Mouse (Mus musculus) adrenal gland (tissue): ENCODE results near the gene Slc12a8.

Experiments used
- intact Hi-C: fragments of 180-260 bp; cut with DNase I; formaldehyde crosslinking; loops from one replicate; pipeline ENCODE4 v1.15.1; 2025

The Slc12a8 gene

GRCm38 (mm10) chr16:33609554-33609953, 92.4 kb downstream of the Slc12a8 start:
- intact Hi-C loops, result no loop called here

GRCm38 (mm10) chr16:33610466-33610865, 93.3 kb downstream of the Slc12a8 start:
- intact Hi-C loops, result no loop called here

DNA sequence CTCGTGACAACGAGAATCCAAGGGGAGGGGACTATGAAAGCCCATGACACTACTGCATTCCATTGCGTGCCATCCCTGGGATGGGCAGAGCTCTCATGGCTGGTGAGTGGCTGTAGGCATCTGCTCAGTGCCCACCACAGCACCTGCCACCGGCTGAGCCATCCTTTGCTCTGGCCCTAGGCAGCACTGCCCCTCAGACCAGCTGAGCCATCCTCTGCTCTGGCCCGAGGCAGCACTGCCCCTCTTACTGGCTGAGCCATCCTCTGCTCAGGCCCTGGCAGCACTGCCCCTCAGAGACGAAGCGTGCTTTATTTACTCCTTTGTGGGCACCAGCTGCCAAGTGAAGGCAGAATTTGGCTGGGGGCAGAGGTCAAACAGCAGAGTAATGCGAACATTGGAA, 94.2 kb downstream of the Slc12a8 start:
- intact Hi-C loops, result no loop called here

GRCm38 (mm10) chr16:33612056-33612770, 95.1 kb downstream of the Slc12a8 start:
- intact Hi-C loops, result no loop called here

GRCm38 (mm10) chr16:33615986-33616385, 98.9 kb downstream of the Slc12a8 start:
- intact Hi-C loops, result no loop called here

- intact Hi-C loops, result no loop called here
These were observed 104.7 kb downstream of the Slc12a8 start for GRCm38 (mm10) chr16:33621836-33622235.

DNA sequence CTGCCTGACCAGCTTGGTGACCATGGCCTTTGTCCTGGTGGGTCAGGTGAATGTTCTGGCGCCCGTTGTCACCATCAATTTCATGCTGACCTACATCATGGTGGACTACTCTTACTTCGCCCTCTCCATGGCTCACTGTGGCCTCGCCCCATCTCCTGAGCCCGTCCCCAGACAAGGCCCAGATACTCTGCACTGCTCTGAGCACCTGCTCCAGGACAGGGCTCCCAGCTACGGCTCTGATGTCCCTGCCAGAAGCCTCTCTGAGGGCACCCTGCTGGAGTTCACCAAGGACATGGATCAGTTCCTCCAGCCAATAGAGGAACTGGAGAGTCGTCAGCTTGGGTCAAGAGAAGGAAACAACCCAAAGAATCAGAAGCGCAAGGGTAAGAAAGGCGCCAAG, 107.5 kb downstream of the Slc12a8 start:
- intact Hi-C loops, result no loop called here

DNA sequence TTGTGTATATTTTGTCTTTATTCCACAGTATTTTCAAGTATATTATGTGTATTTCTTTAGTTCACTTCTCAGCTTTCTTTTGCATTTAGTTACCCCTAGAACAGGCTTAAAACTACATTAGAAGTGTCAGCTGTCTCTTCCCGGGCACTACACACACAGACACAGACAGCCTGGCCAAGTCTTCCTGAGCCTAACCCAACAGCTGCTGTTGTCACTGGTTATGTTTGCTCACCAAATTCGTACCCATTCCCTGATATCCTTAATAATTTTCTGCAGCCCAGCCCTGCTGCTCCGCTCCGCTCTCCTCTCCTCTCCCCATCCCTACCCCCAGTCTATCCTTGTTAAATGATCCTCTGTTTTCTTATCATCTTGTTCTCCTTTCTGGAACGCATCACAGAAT, 112.4 kb downstream of the Slc12a8 start:
- intact Hi-C loops, result no loop called here

GRCm38 (mm10) chr16:33635836-33636595, 118.9 kb downstream of the Slc12a8 start:
- intact Hi-C loops, result no loop called here

- intact Hi-C loops, result no loop called here
These were observed 124.7 kb downstream of the Slc12a8 start for GRCm38 (mm10) chr16:33641779-33642178.

- intact Hi-C loops, result no loop called here
These were observed 136.0 kb downstream of the Slc12a8 start for GRCm38 (mm10) chr16:33653116-33653515.

- intact Hi-C loops, result no loop called here
These were observed 138.3 kb downstream of the Slc12a8 start for GRCm38 (mm10) chr16:33655443-33655842.

GRCm38 (mm10) chr16:33657191-33657590, 140.1 kb downstream of the Slc12a8 start:
- intact Hi-C loops, result no loop called here

DNA sequence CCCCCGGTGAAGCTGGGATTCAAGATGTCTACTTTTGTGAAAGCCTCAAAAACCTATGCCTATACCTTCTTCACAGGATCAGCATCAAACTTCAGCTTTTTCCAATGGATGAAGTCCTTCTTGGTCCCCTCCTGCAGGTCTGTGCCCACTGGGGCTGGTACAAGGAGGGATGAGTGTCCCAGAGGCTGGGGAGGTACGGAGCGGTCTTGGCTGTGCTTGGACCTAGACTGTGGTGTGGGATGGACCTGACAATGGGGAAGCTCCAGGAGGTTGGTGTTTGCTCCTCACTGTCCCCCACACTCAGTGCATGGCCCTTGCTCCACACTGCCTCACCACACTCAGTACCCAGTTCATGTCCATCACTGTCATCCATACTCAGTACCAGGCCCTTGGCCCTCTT, 141.0 kb downstream of the Slc12a8 start:
- intact Hi-C loops, result no loop called here

DNA sequence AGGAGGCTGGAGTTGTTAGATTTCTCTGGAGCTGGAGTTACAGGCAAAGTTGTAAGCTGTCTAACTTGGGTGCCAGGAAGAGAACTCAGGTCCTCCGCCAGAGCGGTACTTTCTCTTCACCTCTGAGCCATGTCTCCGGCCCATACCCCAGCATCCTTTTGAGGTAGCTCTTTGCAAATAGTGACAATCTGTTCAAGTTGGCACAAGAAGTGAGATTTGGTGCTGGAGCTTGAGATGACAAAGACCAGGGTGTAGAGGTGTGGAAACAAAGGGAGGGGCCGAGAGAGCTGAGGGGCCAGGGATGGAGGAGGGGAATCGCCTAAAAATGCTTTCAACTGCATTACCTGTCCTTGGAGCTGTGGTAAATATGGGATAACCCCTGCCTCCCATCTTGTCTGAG, 142.4 kb downstream of the Slc12a8 start:
- intact Hi-C loops, result no loop called here

- intact Hi-C loops, result no loop called here
These were observed 143.0 kb downstream of the Slc12a8 start for GRCm38 (mm10) chr16:33660125-33660524.

- intact Hi-C loops, result no loop called here
These were observed 145.7 kb downstream of the Slc12a8 start for GRCm38 (mm10) chr16:33662841-33663240.

DNA sequence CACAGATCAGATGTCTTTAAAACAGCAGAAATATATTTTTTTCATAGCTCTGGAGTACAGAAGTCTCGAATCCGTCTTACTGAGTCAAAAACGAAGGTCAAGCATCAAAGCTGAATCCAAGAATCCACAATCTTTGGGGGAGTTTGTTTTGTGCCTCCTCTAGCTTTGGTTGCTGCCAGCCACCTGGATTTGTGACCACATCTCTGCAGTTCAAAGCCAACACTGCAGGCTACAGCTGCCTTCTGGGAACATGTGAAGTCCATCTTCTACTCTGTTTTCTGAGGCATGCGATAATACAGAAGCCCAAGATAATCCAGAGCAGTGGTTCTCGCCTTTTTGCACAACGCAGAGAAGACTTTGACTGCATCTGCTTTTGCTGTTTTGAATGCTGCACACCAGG, 149.1 kb downstream of the Slc12a8 start:
- intact Hi-C loops, result no loop called here

DNA sequence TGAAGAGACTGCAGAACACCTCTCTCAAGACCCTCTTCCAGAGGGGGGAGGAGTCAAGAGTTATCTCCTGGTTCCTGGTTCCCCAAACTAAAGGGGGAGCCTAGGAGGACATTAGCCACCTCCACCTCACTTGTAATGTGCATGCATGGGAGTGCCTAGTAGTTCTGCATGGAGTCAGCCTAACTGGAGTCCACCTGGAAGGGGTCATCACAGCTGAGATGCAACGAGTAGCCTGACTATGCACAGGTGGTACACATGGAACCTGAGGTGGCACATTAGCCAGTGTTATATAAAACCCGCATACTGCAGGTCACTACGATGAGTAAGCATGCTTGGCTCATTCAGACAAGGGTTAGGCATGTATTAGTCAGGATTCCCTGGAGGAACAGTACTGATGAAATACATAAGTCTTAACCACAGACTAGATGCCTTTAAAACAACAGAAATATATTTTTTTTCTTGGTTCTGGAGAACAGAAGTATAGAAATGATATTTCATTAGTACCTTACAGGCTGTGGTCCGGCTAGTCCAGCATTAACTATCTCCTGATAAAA, 149.9 kb downstream of the Slc12a8 start:
- intact Hi-C loops, result no loop called here

- intact Hi-C loops, result no loop called here
These were observed 151.3 kb downstream of the Slc12a8 start for GRCm38 (mm10) chr16:33668448-33668847.

DNA sequence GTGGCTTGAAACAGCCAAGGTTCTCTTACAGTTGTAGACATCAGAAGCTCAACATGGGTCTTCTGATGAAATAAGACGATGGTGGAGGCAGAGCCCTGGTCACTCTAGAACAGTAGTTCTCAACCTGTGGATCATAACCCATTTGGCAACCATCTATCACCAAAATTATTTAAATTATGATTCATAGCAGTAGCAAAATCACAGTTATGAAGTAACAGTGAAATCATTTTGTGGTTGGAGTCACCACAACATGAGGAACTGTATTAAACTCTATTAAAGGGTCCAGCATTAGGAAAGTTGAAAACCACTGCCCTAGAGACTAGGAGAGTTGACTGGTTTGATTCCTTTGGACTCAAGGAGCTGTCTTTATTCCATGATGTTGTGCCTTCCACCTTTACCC, 151.9 kb downstream of the Slc12a8 start:
- intact Hi-C loops, result no loop called here

- intact Hi-C loops, result no loop called here
These were observed 153.2 kb downstream of the Slc12a8 start for GRCm38 (mm10) chr16:33670340-33670739.

- intact Hi-C loops, result no loop called here
These were observed 153.8 kb downstream of the Slc12a8 start for GRCm38 (mm10) chr16:33670933-33671332.
